Comparison of ENCODE assay signal across 28 mouse cellular contexts in genomic region chr10:46070766-46071165, GRCm38 (mm10).
DNase-seq lines count a peak whose midpoint lies in the region; ATAC-seq and TF ChIP-seq lines count a peak whose summit lies in the region.
"Had no signal": no experiment of that assay in that cellular context is flagged by ENCODE, and none has a peak within 500 bp of the region (broad histone marks: within the 10 kb centered on the region; RNA-seq: fewer than 3 reads in every experiment).

No protein-coding gene starts in this region.

- H3K27me3 ChIP-seq in hindbrain, embryonic 11.5 days (ENCODE audit: control insufficient read depth, insufficient read depth, low read length): no peaks in the 10 kb centered on the region
- H3K27me3 ChIP-seq in hindbrain, embryonic 13.5 days: no peaks in the 10 kb centered on the region
- H3K27me3 ChIP-seq in forebrain, embryonic 16.5 days (replicated peaks; ENCODE audit: control insufficient read depth, insufficient read depth, low read length): no peaks in the 10 kb centered on the region
- H3K27me3 ChIP-seq in hindbrain, postnatal 0 days (ENCODE audit: insufficient read depth, low read length): no peaks in the 10 kb centered on the region
- H3K27me3 ChIP-seq: CH12.LX; embryonic facial prominence, embryonic 12.5 days; heart, embryonic 13.5 days; intestine, embryonic 15.5 days; limb, embryonic 12.5 days; liver, embryonic 15.5 days; lung, embryonic 15.5 days; neural tube, embryonic 13.5 days; stomach, embryonic 15.5 days had no signal

- H3K27ac ChIP-seq in hindbrain, embryonic 11.5 days (ENCODE audit: low read depth, low read length): peak overlapping the region; percentile 58; the same call in 1 of the 2 replicates
- H3K27ac ChIP-seq in hindbrain, embryonic 13.5 days: no peak overlapping the region
- H3K27ac ChIP-seq in forebrain, embryonic 16.5 days (ENCODE audit: low read length): no peak overlapping the region
- peak overlapping the region; percentile 37; the same call in 1 of the 2 replicates for H3K27ac ChIP-seq in hindbrain, postnatal 0 days
- H3K27ac ChIP-seq: embryonic facial prominence, embryonic 12.5 days; heart, embryonic 13.5 days; intestine, embryonic 15.5 days; left cerebral cortex, adult 2 months; limb, embryonic 12.5 days; liver, embryonic 15.5 days; lung, embryonic 15.5 days; stomach, embryonic 15.5 days had no signal

- TF ChIP-seq CTCF in brain, embryonic 14.5 days (IDR thresholded peaks at IDR 0.05; ENCODE audit: borderline replicate concordance, extremely low read depth, insufficient read depth, insufficient read length): no peak
- no peak for TF ChIP-seq CTCF in hindbrain, postnatal 0 days (IDR thresholded peaks at IDR 0.05; ENCODE audit: low read depth)

- no peak for TF ChIP-seq POLR2A in brain, embryonic 14.5 days (IDR thresholded peaks at IDR 0.05; ENCODE audit: borderline replicate concordance, extremely low read depth, insufficient read depth, insufficient read length, poor library complexity, severe bottlenecking)

- H3K36me3 ChIP-seq in hindbrain, embryonic 11.5 days (ENCODE audit: control insufficient read depth, insufficient read depth, low read length): no peaks in the 10 kb centered on the region
- H3K36me3 ChIP-seq in hindbrain, embryonic 13.5 days: no peaks in the 10 kb centered on the region
- no peaks in the 10 kb centered on the region for H3K36me3 ChIP-seq in forebrain, embryonic 16.5 days (ENCODE audit: control insufficient read depth, insufficient read depth)
- no peaks in the 10 kb centered on the region for H3K36me3 ChIP-seq in hindbrain, postnatal 0 days (ENCODE audit: insufficient read depth, low read length)
- H3K36me3 ChIP-seq: embryonic facial prominence, embryonic 12.5 days; heart, embryonic 13.5 days; intestine, embryonic 15.5 days; limb, embryonic 12.5 days; liver, embryonic 15.5 days; lung, embryonic 15.5 days; neural tube, embryonic 13.5 days; stomach, embryonic 15.5 days had no signal

- no peak overlapping the region for H3K9ac ChIP-seq in hindbrain, embryonic 11.5 days (ENCODE audit: low read depth, low read length)
- H3K9ac ChIP-seq in hindbrain, embryonic 13.5 days: no peak overlapping the region
- no peak overlapping the region for H3K9ac ChIP-seq in forebrain, embryonic 16.5 days (replicated peaks; ENCODE audit: low read depth, low read length)
- H3K9ac ChIP-seq in hindbrain, postnatal 0 days (replicated peaks; ENCODE audit: low read length): no peak overlapping the region
- H3K9ac ChIP-seq: embryonic facial prominence, embryonic 12.5 days; heart, embryonic 13.5 days; intestine, embryonic 15.5 days; limb, embryonic 12.5 days; liver, embryonic 15.5 days; lung, embryonic 15.5 days; stomach, embryonic 15.5 days had no signal

- H3K4me2 ChIP-seq in hindbrain, embryonic 11.5 days (replicated peaks; ENCODE audit: low read depth, low read length): no peak overlapping the region
- H3K4me2 ChIP-seq in hindbrain, embryonic 13.5 days: no peak overlapping the region
- H3K4me2 ChIP-seq in forebrain, embryonic 16.5 days (ENCODE audit: low read length): no peak overlapping the region
- no peak overlapping the region for H3K4me2 ChIP-seq in hindbrain, postnatal 0 days (ENCODE audit: low read depth, low read length)
- H3K4me2 ChIP-seq: embryonic facial prominence, embryonic 12.5 days; heart, embryonic 13.5 days; intestine, embryonic 15.5 days; limb, embryonic 12.5 days; liver, embryonic 15.5 days; lung, embryonic 15.5 days; neural tube, embryonic 13.5 days; stomach, embryonic 15.5 days had no signal

- H3K4me1 ChIP-seq in hindbrain, embryonic 11.5 days (replicated peaks; ENCODE audit: control insufficient read depth, insufficient read depth, low read length): no peaks in the 10 kb centered on the region; the same call in 1 of the 2 replicates
- H3K4me1 ChIP-seq in hindbrain, embryonic 13.5 days (replicated peaks): peaks cover 32% of the 10 kb centered on the region
- H3K4me1 ChIP-seq in forebrain, embryonic 16.5 days (replicated peaks; ENCODE audit: control insufficient read depth, insufficient read depth, low read length): peaks cover 12% of the 10 kb centered on the region
- no peaks in the 10 kb centered on the region; the same call in 1 of the 2 replicates for H3K4me1 ChIP-seq in hindbrain, postnatal 0 days (ENCODE audit: insufficient read depth, low read length)
- H3K4me1 ChIP-seq: heart, embryonic 13.5 days; intestine, embryonic 15.5 days; limb, embryonic 12.5 days; liver, embryonic 15.5 days; lung, embryonic 15.5 days; stomach, embryonic 15.5 days had no signal

- no peak for DNase-seq in hindbrain, embryonic 11.5 days (ENCODE audit: low spot score)
- DNase-seq in brain, embryonic 14.5 days (ENCODE audit: low read depth): peak; percentile 55
- DNase-seq in hindbrain, postnatal 0 days (ENCODE audit: low spot score): no peak
- no peak for DNase-seq in spleen, postnatal 36 days (ENCODE audit: low spot score in 2 of 2)
- no peak for DNase-seq in thymus, postnatal 10 days (ENCODE audit: low spot score in 2 of 2)
- DNase-seq: adrenal gland, adult 8-10 months; B cell, adult 2 months; cerebellum, adult 11-12 months; cerebellum, adult 9-11 months; gastrocnemius, postnatal 10 days; heart, postnatal 10 days; kidney, adult 2 months; kidney, postnatal 36 days; right cerebral cortex, postnatal 14 days; thymus, postnatal 25 days had no signal

- H3K4me3 ChIP-seq in hindbrain, embryonic 11.5 days (ENCODE audit: low read depth, low read length): no peak overlapping the region
- no peak overlapping the region for H3K4me3 ChIP-seq in hindbrain, embryonic 13.5 days
- no peak overlapping the region for H3K4me3 ChIP-seq in forebrain, embryonic 16.5 days (replicated peaks; ENCODE audit: low read length)
- H3K4me3 ChIP-seq in hindbrain, postnatal 0 days (ENCODE audit: low read length): no peak overlapping the region
- H3K4me3 ChIP-seq: embryonic facial prominence, embryonic 12.5 days; heart, embryonic 13.5 days; intestine, embryonic 15.5 days; layer of hippocampus, adult 2 months; left cerebral cortex, adult 2 months; limb, embryonic 12.5 days; liver, embryonic 15.5 days; lung, embryonic 15.5 days; neural tube, embryonic 13.5 days; stomach, embryonic 15.5 days had no signal

- H3K9me3 ChIP-seq in hindbrain, embryonic 11.5 days (ENCODE audit: control insufficient read depth, low read length): no peaks in the 10 kb centered on the region
- H3K9me3 ChIP-seq in hindbrain, embryonic 13.5 days: no peaks in the 10 kb centered on the region
- no peaks in the 10 kb centered on the region for H3K9me3 ChIP-seq in forebrain, embryonic 16.5 days (ENCODE audit: control insufficient read depth, low read length)
- H3K9me3 ChIP-seq in hindbrain, postnatal 0 days (ENCODE audit: low read length): no peaks in the 10 kb centered on the region
- H3K9me3 ChIP-seq: embryonic facial prominence, embryonic 12.5 days; heart, embryonic 13.5 days; intestine, embryonic 15.5 days; limb, embryonic 12.5 days; liver, embryonic 15.5 days; lung, embryonic 15.5 days; neural tube, embryonic 13.5 days; stomach, embryonic 15.5 days had no signal

- WGBS in hindbrain, embryonic 11.5 days: 84% methylated on average over 3 of the region's 3 CpGs
- WGBS in hindbrain, embryonic 13.5 days: 73% methylated on average over 3 of the region's 3 CpGs
- 57% methylated on average over 3 of the region's 3 CpGs for WGBS in forebrain, embryonic 16.5 days
- WGBS in hindbrain, postnatal 0 days: 74% methylated on average over 3 of the region's 3 CpGs

- no peak for ATAC-seq in hindbrain, embryonic 11.5 days (ENCODE audit: low FRiP score)
- no peak for ATAC-seq in hindbrain, embryonic 13.5 days (ENCODE audit: low FRiP score)
- ATAC-seq in forebrain, embryonic 16.5 days: peak; percentile 68
- ATAC-seq in hindbrain, postnatal 0 days: no peak
- ATAC-seq: intestine, embryonic 15.5 days had no signal

Comparison
In these comparisons a context has a peak if more than half of its experiments do, and no peak if none do; other contexts are left out.
1. H3K27ac ChIP-seq: peak in hindbrain, embryonic 11.5 days (single experiment) and hindbrain, postnatal 0 days (single experiment); none in hindbrain, embryonic 13.5 days (single experiment) and forebrain, embryonic 16.5 days (single experiment).